In the genomic region with DNA sequence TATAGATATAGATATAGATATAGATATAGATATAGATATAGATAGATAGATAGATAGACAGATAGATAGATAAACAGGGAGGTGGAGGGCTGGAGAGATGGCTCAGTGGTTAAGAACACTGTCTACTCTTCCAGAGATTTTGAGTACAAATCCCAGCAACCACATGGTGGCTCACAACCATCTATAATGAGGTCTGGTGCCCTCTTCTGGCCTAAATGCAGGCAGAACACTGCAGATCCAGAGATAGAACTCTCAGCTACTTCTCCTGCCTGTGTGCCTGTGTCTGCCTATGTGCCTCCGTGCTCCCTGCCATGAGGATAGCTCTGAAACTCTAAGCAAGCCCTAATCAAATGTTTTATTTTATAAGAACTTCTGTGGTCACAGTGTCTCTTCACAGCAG, we compare ENCODE assay signal across 23 mouse cellular contexts.
DNase-seq lines count a peak whose midpoint lies in the region; ATAC-seq and TF ChIP-seq lines count a peak whose summit lies in the region.
"Had no signal": no experiment of that assay in that cellular context is flagged by ENCODE, and none has a peak within 500 bp of the region (broad histone marks: within the 10 kb centered on the region; RNA-seq: fewer than 3 reads in every experiment).

No protein-coding gene starts in this region.

- no peak for TF ChIP-seq POLR2A in ES-Bruce4 (IDR thresholded peaks at IDR 0.05; ENCODE audit: insufficient read depth, low read length)

- H3K4me3 ChIP-seq in kidney, postnatal 0 days (replicated peaks; ENCODE audit: low read depth, low read length): no peak overlapping the region
- no peak overlapping the region for H3K4me3 ChIP-seq in midbrain, postnatal 0 days (ENCODE audit: low read depth, low read length)
- H3K4me3 ChIP-seq in midbrain, embryonic 13.5 days (replicated peaks): no peak overlapping the region
- H3K4me3 ChIP-seq in ES-Bruce4 (ENCODE audit: low read depth, low read length): no peak overlapping the region
- H3K4me3 ChIP-seq: forebrain, embryonic 12.5 days; heart, embryonic 15.5 days; liver, embryonic 13.5 days; megakaryocyte, embryonic 14.5 days; midbrain, embryonic 15.5 days; stomach, embryonic 15.5 days had no signal

- peak; percentile 25; the same call in 1 of the 2 replicates for TF ChIP-seq CTCF in kidney, postnatal 0 days (IDR thresholded peaks at IDR 0.05; ENCODE audit: low read depth)
- peak; percentile 42 for TF ChIP-seq CTCF in midbrain, postnatal 0 days (IDR thresholded peaks at IDR 0.05)
- TF ChIP-seq CTCF in ES-Bruce4 (IDR thresholded peaks at IDR 0.05; ENCODE audit: low read depth, low read length): peak; percentile 7

- H3K9me3 ChIP-seq in kidney, postnatal 0 days (replicated peaks; ENCODE audit: low read length): no peaks in the 10 kb centered on the region
- H3K9me3 ChIP-seq in midbrain, postnatal 0 days (ENCODE audit: low read length): no peaks in the 10 kb centered on the region
- H3K9me3 ChIP-seq in midbrain, embryonic 13.5 days: no peaks in the 10 kb centered on the region
- H3K9me3 ChIP-seq in ES-Bruce4 (replicated peaks; ENCODE audit: control insufficient read depth, insufficient read depth, low read length, poor library complexity, severe bottlenecking): no peaks in the 10 kb centered on the region
- H3K9me3 ChIP-seq: forebrain, embryonic 12.5 days; G1E; heart, embryonic 15.5 days; liver, embryonic 13.5 days; midbrain, embryonic 15.5 days; stomach, embryonic 15.5 days had no signal

- no peak overlapping the region for H3K4me2 ChIP-seq in kidney, postnatal 0 days (ENCODE audit: low read length)
- H3K4me2 ChIP-seq in midbrain, postnatal 0 days (ENCODE audit: low read depth, low read length, poor library complexity, severe bottlenecking): no peak overlapping the region
- no peak overlapping the region for H3K4me2 ChIP-seq in midbrain, embryonic 13.5 days (replicated peaks)
- H3K4me2 ChIP-seq: forebrain, embryonic 12.5 days; heart, embryonic 15.5 days; liver, embryonic 13.5 days; midbrain, embryonic 15.5 days; stomach, embryonic 15.5 days had no signal

- no peaks in the 10 kb centered on the region for H3K36me3 ChIP-seq in kidney, postnatal 0 days (ENCODE audit: insufficient read depth, low read length)
- H3K36me3 ChIP-seq in midbrain, postnatal 0 days (ENCODE audit: insufficient read depth, low read length): peaks cover 39% of the 10 kb centered on the region
- peaks cover 76% of the 10 kb centered on the region for H3K36me3 ChIP-seq in midbrain, embryonic 13.5 days
- no peaks in the 10 kb centered on the region for H3K36me3 ChIP-seq in ES-Bruce4 (ENCODE audit: control insufficient read depth, insufficient read depth, low read length, poor library complexity, severe bottlenecking)
- H3K36me3 ChIP-seq: G1E; heart, embryonic 15.5 days; liver, embryonic 13.5 days; stomach, embryonic 15.5 days had no signal

- TF ChIP-seq EP300 in ES-Bruce4 (IDR thresholded peaks at IDR 0.05; ENCODE audit: insufficient read depth, low read depth, low read length): no peak

- DNase-seq in kidney, postnatal 0 days (ENCODE audit: low spot score): no peak
- no peak for DNase-seq in kidney, adult 9 months
- DNase-seq in midbrain, postnatal 0 days (ENCODE audit: low spot score): no peak
- peak; percentile 56 for DNase-seq in thymus, postnatal 4 days
- DNase-seq in neural tube, embryonic 10.5 days (ENCODE audit: extremely low spot score, low spot score): no peak
- DNase-seq: adrenal gland, adult 2 months; cerebellum, adult 9-10 months; gastrocnemius, postnatal 14 days; heart, adult 18-20 months; kidney, adult 2 months; kidney, postnatal 25 days; layer of hippocampus, adult 9-11 months; liver, embryonic 13.5 days; lung, postnatal 10 days; right cerebral cortex, postnatal 14 days had no signal

- H3K9ac ChIP-seq in kidney, postnatal 0 days (ENCODE audit: low read depth, low read length): no peak overlapping the region
- H3K9ac ChIP-seq in midbrain, postnatal 0 days (replicated peaks; ENCODE audit: low read length, poor library complexity, severe bottlenecking): no peak overlapping the region
- no peak overlapping the region for H3K9ac ChIP-seq in midbrain, embryonic 13.5 days (replicated peaks)
- H3K9ac ChIP-seq in ES-Bruce4 (ENCODE audit: low read depth, poor library complexity, severe bottlenecking): no peak overlapping the region
- H3K9ac ChIP-seq: forebrain, embryonic 12.5 days; heart, embryonic 15.5 days; liver, embryonic 13.5 days; midbrain, embryonic 15.5 days; stomach, embryonic 15.5 days had no signal

- 78% methylated on average over 1 of the region's 1 CpGs for WGBS in kidney, postnatal 0 days
- WGBS in midbrain, postnatal 0 days: 89% methylated on average over 1 of the region's 1 CpGs
- WGBS in midbrain, embryonic 13.5 days: 92% methylated on average over 1 of the region's 1 CpGs

- H3K27ac ChIP-seq in kidney, postnatal 0 days: no peak overlapping the region
- no peak overlapping the region for H3K27ac ChIP-seq in midbrain, postnatal 0 days (ENCODE audit: low read depth, low read length)
- H3K27ac ChIP-seq in midbrain, embryonic 13.5 days: no peak overlapping the region
- H3K27ac ChIP-seq in ES-Bruce4 (ENCODE audit: insufficient read depth, low read length): no peak overlapping the region
- H3K27ac ChIP-seq: forebrain, embryonic 12.5 days; heart, embryonic 15.5 days; liver, embryonic 13.5 days; midbrain, embryonic 15.5 days; stomach, embryonic 15.5 days had no signal

- no peak for ATAC-seq in kidney, postnatal 0 days (replicated peaks; ENCODE audit: low FRiP score, low read depth)
- ATAC-seq in midbrain, postnatal 0 days (ENCODE audit: low FRiP score): no peak
- ATAC-seq in midbrain, embryonic 13.5 days: no peak
- ATAC-seq: midbrain, embryonic 15.5 days had no signal

- H3K27me3 ChIP-seq in kidney, postnatal 0 days (ENCODE audit: insufficient read depth, low read length): no peaks in the 10 kb centered on the region
- no peaks in the 10 kb centered on the region for H3K27me3 ChIP-seq in midbrain, postnatal 0 days (ENCODE audit: insufficient read depth, low read length)
- H3K27me3 ChIP-seq in midbrain, embryonic 13.5 days: no peaks in the 10 kb centered on the region
- no peaks in the 10 kb centered on the region for H3K27me3 ChIP-seq in ES-Bruce4 (ENCODE audit: control insufficient read depth, insufficient read depth, low read length, poor library complexity, severe bottlenecking)
- H3K27me3 ChIP-seq: forebrain, embryonic 12.5 days; heart, embryonic 15.5 days; liver, embryonic 13.5 days; midbrain, embryonic 15.5 days; stomach, embryonic 15.5 days had no signal

- H3K4me1 ChIP-seq in kidney, postnatal 0 days (replicated peaks; ENCODE audit: insufficient read depth, low read length): no peaks in the 10 kb centered on the region
- H3K4me1 ChIP-seq in midbrain, postnatal 0 days (ENCODE audit: insufficient read depth, low read length): no peaks in the 10 kb centered on the region
- peaks cover 17% of the 10 kb centered on the region for H3K4me1 ChIP-seq in midbrain, embryonic 13.5 days (replicated peaks)
- H3K4me1 ChIP-seq in ES-Bruce4 (ENCODE audit: control insufficient read depth, insufficient read depth, low read length): no peaks in the 10 kb centered on the region
- H3K4me1 ChIP-seq: heart, embryonic 15.5 days; megakaryocyte, embryonic 14.5 days; stomach, embryonic 15.5 days had no signal
